Mouse (Mus musculus) inflammation-experienced regulatory T-cells, adult 6 months (primary cell): ENCODE results near the gene Tbata. TPM values are rescaled to one million over a fixed set of nuclear protein-coding genes. Genes with fewer than 3 reads are reported as not detected.

ENCODE experiments used
- ATAC-seq: one replicate; pipeline ENCODE4 v1.8.0; 2017
- polyA plus RNA-seq, 3 experiments: library from polyadenylated mRNA; unstranded; fragments of 100-300 nt; shearing (Covaris generic); gene quantifications; one replicate each; pipeline ENCODE4 v1.2.1; 2017

Tbata gene
- polyA plus RNA-seq, 3 experiments from 2014 or later = not detected

DNA sequence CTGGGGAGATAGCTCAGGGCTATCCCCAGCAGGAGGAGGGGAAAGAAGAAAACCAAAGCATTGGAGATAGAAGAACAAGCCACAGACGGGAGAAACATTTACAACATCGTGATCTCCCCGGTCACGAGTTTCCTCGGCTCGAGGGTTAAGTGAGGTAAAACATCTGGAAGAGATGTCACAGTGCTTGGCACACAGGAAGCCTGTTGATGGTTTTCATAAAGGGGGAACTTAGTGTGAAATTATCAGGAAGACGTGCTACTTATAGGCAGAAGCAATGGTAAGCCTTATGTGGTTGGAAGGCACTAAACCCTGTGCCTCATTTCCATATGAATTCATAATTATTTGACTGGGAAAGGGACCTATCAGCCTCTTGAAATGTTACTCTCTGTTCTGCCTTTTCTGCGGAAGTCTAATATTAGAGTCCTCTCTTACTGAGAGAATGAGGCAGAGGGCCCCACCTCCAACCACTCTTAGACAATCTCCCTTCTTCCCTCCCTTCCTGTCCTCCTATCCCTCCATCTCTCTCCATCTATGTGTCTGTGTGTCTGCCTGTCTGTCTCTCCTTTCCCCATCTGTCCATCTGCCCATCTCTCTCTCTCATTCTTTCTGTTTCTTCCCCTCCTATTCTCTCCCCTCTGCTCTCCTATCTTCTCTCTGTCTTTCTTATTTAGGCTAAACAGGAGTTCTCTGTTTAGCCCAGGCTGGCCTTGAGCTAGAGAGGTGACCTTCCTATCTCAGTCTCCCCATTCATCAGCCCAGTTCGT is 4.2 kb upstream of the Tbata start:
- no peak for ATAC-seq

DNA sequence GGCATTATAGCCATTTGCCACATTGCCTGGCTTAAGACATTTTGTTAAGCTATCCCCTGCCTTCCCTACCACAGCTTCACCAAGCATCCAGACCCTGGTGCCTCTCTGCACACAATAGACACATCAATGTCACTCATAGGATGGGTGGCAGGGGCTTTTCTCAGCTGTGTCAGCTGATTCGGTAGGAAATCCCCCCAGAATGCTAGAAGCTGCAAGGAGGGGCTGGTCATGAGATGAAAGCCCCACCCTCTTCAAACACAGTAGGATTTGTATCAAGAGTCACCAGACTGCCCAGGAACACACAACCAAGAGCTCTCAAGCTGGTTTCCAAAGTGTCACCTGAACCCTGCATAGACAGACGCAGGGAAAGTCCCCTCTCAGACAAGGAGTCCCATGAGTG is 3.4 kb upstream of the Tbata start:
- no peak for ATAC-seq

DNA sequence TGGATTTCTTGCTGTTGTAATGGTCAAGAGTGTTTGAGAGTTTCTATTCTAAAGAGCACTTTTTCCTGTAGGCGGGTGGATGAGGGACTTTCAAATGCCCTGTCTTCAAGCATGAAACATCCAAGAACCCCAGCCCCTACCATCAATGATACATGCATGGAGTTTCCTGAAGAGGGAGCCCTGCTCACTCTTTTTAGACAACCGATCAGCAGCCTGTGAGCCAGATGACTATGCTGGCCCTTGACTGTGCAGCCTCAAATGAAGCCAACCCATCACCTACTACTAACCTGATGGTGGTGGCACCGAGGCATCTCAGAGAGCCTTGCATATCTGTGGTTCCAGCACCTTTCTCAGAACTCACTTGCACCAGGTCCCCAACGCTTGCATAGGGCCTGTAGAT is 742 bp downstream of the Tbata start:
- ATAC-seq = no peak

DNA sequence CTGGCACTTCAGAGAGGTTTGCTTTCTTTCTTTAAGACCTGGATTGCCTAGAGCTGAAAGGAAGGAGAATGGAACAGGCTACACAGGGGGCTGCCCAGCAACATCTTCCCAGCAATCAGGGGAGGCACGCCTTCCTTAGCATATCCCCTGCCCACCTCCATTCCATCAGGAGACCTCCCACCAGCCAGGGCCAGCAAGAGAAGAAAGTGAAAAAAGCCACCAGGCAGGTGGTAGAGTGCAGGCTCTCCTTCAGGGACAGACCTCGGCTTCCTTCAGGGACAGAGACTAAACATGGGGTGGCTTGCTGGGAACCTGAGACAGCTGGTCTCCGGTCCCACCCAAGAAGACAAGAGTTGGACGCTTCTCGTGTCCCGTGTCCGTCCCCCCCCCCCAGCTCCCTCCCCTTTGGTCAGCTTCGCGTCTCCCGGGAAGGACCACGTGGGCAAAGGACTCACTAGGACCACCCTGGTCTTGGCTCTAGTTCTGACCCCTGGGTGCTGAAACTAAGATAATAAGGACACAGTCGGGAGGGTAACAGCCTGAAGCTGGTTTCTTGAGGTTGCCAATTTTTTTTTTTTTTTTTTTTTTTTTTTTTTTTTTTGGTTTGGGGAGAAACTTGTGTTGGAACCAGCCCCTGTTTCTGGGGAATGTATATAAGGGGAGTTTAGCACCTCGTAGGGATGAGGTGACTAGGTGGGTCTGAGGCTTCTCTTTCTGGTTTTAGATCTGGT is 3.1 kb downstream of the Tbata start:
- ATAC-seq = no peak

DNA sequence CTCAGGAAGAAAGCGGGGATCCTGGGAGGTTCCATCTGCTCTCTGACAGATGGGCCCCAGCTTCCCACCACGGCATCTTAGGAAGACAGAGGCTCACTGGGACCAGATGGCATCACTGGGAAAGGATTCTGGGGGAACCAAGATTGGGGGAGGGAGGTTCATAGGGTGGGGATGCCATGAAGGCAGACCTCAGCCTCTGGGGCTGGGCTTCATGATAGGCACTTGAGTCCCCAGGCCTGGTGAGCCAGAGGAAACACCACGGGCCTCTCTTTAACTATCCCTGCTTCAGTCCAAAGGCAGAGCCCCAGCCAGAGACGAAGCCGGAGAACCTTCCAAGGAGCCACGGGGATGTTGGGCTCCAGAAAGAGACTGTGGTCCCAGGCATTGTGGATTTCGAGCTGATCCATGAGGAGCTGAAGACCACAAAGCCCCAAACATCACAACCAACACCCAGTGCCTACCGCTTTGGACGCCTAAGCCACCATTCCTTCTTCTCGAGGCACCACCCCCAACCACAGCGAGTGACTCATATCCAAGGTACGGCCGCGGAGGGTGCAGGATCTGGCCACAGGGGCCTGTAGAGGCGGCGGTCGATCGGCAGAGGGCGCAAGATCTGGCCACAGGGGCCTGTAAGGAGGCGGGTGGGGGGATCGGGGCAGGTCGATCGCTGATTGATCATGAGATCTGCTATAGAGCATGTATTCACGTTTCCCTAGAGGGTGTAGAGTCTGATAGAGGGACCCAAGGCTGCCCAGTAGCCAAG is 3.9 kb downstream of the Tbata start:
- ATAC-seq = no peak

DNA sequence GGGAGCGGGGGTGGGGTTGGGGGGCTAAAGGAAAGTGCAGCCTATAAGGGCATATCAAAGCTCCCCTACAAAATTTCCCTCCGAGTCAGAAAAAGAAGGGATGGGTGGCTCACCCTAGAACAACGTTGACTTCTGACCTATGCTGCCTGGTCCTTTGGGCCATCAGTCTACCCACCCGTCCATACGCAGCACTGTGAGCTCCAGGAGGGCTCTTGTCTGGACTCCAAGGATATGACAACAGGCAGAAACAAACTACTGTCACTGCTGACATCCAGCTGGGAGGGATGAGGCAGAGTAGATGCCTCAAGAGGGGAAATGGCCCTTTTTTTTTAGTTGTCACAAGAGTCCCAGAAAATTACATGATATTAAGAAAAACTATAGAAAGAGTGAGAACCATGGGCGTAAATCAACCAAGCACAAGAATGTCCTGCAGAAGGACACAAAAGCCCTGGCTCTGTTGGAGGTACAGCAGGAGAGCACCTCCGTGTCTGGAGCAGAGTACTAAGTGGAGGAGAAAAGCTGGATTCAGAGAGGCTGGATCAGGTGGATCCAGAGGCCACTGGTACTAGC is 4.6 kb downstream of the Tbata start:
- no peak for ATAC-seq

DNA sequence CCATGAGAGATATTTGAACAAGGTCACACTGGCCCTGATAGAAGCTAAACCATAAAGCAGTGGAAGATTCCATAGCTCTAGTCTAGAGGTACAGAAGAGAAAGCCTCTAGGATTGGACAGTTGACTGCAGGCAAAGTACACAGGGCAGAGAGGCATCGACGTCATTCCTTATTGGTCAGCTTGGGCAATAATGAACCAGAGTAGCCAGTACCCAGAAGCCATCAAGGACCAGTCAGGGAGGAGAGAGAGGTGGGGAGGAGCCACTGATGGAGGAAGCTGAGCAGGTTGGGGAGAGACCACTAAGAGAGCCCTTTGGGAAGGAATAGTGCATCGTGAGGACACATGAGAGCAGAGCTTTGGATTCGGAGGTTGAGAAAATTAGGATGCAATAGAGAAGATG is 6.0 kb downstream of the Tbata start:
- ATAC-seq = no peak

DNA sequence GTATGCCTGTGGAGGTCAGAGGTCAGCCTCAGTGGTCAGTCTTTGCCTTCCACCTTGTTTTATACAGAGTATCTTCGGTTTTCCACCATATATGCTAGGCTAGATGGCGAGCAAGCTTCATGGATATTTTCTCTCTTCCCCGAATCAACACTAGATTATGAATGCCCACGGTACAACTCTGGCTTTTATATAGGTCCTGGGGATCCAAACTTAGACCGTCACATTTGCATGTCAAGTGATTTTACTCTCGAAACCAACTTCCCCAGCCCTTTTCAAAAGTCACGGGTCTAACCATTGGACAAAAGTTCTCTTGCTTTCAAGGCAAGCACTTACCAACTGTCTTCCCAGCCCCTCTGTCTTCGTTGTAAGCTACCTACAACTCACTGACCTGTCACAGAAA is 6.9 kb downstream of the Tbata start:
- no peak for ATAC-seq

DNA sequence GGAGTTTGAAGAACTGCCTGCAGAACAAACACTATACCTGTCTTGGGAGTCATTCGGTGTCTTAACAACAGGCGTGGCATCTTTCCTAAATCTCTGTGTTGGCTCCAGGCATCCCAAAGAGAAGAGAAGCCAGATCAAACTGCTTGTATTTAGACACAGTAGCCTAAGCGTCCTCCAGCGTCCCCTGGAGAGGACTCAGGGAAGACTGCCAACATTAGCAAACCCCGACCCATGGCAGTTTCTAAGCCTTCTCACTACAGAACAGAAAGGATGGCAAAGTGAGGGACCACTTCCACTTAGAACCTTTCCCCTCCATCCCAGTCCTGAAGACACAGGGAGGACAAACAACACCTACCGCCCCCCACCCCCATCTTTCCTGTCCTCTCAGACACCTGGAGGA is 8.2 kb downstream of the Tbata start:
- ATAC-seq = no peak

DNA sequence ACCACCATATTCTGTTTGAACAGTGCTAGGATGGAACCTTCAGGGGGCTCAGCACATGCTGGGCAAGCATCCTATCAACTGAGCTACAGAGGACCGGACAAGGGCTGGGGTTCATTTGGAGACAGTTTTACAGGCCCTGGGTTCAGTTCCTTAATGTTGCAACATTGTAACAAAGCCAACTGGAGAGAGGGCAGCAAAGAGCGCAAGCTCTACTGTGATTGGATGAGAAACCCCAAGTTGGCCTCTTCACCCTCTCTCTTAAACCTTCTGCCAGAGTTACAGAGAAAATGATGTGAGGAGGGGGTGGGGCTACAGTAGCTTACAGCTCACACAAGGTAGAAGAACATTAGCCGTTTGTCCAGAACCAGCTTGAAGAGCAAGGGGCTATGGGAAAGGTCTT is 15.2 kb downstream of the Tbata start:
- no peak for ATAC-seq

DNA sequence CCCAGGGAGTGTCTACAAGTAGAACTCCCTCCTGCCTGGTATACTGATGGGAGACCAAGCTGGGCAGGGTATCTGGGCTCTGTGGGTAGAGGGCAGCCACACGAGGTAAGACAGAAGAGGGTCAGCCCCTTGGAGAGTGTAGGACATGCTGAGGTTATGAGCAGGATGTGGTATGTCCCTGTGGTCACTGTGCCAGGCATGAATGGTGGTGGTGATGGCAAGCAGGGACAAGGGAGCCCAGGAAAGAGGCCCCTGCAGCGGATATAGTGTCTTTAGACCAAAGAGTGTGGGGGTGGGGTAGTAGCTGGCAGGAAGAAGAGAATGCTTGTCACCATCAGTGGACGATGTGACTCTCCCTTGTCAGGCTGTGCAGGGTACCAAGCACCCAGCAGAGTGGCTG is 16.3 kb downstream of the Tbata start:
- no peak for ATAC-seq

DNA sequence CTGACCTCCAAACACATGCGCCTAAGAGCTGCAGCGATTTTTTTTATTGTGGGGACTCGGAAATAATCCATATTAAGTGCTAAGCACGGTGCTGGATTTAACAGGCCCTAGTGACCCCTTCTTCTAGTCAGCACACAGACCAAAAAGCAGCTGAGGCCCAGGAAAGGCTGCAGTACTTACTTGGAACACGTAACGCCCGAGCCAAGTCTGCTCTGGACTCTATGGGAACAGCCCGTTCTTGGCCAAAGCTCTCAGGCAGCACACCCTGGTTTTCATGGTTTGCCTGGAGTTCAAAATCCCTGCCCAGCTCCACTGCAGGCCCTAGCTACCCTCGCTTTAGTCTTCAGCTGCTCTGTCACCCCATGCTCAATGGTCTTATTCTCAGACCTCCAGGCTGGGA is 22.9 kb downstream of the Tbata start:
- no peak for ATAC-seq

DNA sequence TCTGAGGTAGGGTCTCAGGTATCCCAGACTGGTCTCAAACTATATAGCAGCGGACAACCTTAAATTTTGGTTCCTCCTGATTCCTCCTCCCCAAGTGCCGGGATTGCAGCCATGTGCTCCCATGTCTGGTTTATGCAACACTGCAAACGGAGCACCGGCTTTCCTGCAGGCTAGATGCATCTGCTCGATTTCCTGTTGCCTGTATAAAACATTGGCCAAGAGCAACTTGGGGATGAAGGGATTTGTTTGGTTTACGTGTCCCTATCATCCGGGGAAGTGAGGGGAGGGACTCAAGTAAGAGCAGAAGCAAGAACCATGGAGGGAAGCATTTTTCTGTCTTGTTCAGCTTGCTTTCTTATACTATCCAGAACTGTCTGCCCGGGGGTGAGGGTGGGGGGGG is 23.5 kb downstream of the Tbata start:
- no peak for ATAC-seq

DNA sequence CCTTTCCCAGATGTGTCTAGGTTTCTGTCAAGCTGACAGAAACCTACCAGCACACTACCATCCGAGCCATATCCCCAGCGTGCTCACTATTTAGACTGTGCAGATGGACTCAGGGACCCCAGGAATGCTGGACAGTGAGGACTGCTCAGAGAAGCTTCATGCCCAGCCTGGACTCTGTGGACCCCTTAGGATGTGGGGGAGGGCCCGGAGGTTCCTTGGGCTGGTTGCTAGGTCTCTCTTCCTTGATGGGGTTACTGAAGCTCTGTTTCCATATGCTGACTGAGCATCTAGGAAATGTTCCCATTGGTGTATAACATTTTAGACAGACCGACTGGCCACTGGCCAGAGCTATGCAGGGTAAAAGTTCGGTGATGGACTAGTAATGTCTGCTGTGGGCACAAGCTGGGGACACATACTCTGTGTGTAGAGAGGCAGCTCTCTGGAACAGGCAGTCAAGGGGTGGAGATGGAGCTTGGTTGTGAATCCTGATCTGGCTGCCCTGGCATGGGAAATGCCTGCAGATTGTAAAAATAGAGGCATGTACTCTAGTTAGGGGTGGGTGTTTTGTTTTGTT is 24.1 kb downstream of the Tbata start:
- ATAC-seq = no peak

DNA sequence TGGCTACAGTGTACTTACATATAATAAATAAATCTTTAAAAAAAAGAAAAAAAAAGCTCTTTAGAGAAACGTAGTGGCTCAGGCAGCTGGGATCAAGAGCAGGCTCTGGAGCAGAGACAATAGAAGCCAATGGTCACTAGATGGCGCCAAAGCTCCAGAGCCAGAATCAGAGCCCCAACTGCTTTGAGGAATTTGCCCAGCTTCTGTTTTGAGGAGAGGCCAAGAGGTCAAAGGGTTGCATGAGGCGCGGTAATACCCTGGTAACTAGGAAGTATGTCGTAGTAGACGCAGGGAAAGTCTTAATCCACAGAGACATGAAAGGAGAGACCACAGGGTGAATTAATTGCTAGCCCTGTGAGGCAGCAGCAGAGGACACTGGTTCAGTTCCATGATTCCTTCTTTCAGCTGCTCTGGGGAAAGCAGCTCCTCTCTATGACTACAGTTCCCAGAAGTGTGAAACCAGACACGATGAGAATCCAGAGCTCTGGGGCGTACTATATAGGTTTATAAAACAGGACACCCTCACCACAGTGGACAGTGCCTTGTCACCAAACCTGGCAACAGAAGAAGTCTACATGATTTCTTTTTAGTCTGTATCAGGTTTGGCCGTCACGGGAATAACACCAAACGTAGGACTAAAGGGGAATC is 27.9 kb downstream of the Tbata start:
- no peak for ATAC-seq

DNA sequence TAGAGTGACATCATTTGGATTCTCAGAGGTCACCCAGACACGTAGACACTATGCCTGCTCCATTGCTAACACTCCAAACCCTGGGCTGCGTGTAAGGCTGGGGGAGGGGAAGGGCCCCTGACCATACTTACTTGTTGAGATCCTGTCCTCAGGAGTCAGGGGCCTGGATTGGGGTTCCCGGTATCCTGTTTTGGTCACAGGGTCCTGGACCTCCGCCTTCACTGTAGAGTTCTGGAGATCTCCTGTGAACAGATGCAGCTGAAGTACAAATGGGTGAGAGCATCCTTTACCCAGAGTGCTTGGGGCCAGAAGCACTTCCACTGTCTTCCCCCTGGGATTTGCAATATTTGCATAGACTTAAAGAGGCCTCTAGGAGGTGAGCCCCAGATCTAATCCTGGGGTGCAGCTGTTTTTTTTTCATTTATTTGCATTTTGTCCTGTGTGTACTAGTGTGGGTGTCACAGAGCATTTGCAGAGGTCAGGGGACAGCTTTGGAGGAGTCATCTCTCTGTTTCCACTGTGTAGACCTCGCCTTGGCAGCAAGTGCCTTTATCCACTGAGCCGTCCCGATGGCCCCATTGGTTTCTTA is 28.6 kb downstream of the Tbata start:
- no peak for ATAC-seq

DNA sequence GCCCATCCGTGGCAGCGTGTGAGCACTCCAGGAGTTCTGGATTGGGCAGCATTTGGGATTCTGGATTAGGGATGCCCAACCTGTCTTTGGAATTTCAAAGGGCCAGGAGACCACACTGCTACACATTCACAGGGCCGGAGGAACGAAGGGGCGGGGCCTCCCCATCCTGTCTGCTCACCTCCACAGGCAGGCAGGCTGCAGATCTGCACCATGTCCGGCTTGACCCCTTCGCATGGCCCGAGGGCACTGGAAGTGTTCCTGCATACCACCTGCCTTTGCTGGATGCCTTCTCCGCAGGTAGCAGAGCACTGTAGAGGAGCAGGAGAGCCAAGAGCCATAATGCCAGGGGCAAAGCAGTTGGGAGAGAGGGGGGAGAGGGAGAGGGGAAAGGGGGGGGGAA is 29.2 kb downstream of the Tbata start:
- no peak for ATAC-seq

DNA sequence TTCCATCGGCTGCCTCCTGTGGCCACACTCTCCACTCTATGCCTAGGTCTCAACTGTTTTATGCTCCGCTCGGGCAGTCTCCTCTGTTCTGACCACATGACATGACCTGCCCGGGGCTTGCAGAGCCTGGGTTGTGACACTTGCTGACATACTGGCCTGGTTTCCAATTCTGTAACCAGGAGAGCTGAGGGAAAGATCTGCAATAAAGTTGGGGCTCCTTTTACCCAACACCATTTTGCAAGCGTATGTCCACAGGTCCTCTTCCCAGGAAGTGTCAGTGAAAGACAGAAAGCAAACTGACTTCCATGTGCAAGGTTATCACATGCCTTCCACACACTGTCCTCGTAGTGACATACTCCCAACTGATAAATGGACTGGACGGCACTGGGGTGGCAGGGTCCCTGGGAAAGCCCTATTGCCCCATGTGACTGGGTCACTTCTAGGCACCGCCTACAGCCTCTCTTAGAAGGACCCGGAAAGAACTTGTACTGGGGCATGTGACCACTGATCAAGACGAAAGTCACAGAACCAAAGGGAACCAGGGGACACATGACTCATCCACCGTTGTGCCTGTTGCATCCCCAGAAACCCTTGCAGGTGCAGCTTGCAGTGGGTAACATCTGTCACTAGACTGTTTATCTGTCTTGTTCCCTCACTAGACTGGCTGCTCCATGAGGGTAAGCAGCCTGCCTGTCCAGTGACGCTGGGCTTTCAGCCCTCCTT is 30.0 kb downstream of the Tbata start:
- no peak for ATAC-seq

DNA sequence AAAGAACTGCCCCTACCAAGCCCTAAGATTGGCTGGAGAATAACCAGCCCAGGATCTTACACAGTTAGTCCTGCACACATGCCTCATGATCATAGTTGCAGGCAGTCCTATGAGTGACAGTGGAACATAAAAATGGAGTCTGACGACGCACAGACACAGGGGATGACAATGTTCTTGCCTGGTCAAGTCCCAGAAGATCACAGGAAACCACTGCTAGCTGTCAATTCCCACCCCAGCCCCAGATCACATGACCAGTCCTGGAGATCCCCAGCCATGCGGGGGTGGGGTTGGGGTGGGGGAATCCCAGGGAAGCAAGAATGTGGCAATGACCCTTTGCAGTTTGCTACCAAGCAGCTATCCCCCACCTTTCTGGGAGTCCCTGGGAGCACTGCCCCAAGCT is 32.2 kb downstream of the Tbata start:
- ATAC-seq = no peak

DNA sequence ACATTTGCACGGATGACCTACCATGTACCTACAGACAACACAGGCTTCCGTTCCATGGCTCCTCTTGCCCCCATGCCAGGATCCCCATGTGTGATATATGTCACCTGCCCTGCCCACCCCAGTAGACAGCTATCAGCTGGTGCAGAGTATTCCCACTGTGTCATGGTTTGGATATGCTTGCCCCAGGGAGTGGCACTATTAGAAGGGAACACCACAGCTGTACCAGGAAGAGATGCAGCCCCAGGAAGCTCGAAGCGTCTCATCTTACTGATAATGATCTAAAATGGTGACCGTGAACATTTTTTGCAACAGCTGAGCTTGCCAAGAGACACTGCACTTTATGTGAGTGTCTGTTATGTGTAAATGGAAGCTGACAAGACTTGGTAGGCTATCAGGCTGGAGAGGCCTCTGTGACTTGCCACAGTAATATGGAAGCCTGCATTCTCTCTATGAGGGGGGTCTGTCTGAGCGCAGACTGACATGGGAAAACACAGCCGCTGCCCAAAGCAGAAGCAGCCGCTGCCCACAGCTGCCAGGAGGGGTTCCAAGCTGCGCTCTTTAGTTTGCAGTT is 36.4 kb downstream of the Tbata start:
- ATAC-seq = no peak

DNA sequence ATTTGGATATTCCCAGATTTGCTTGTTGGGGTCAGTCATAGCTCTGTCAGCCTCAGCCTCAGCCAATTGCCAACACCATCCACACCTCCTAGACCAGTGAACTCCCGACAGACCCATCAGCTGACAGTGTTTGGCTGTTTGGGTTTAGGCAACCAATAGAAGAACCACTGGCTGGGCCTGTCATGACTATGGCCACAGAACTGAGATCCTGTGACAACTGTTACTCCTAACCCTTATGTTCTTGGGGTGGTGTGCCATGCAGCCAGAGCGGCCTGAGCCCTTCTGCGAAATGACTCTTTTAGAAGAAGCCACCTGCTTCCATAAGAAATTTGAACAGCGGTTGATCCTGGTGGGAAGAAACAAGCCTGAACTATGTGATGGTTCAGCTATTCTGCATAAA is 39.4 kb downstream of the Tbata start:
- no peak for ATAC-seq
